Mouse (Mus musculus) forebrain, embryonic 14.5 days (tissue): ENCODE measurements around the gene Phkb. TPM values are rescaled to one million over a fixed set of nuclear protein-coding genes. Genes with fewer than 3 reads are reported as not detected.

ENCODE experiments used
- ATAC-seq: fragments of 200-750 bp; cut with Nextera tagmentation; 2 replicates; pipeline ENCODE4 v1.8.0; 2017; ENCODE audit warnings: mild to moderate bottlenecking, moderate library complexity
- DNase-seq: peaks from one replicate; pipeline ENCODE4 v3.0.0-alpha.2; 2015; ENCODE audit warnings: low spot score
- H3K27ac ChIP-seq: fragments of 300-500 bp; sonication (generic); 2 replicates; pipeline ENCODE4 v1.5.1; 2014; ENCODE audit warnings: low read depth, mild to moderate bottlenecking, control low read depth, low read length, moderate library complexity
- H3K27me3 ChIP-seq: fragments of 300-500 bp; sonication (generic); replicated peaks from 2 replicates; pipeline ENCODE4 v1.6.1; 2014; ENCODE audit warnings: low read length, control low read depth, mixed read lengths; ENCODE audit not compliant: control insufficient read depth, insufficient read depth
- H3K36me3 ChIP-seq: fragments of 300-500 bp; sonication (generic); 2 replicates; pipeline ENCODE4 v1.6.1; 2014; ENCODE audit warnings: low read length, control low read depth; ENCODE audit not compliant: control insufficient read depth, insufficient read depth
- H3K4me1 ChIP-seq: fragments of 300-500 bp; sonication (generic); 2 replicates; pipeline ENCODE4 v1.6.1; 2014; ENCODE audit warnings: antibody characterized with exemption, low read length, control low read depth; ENCODE audit not compliant: control insufficient read depth, insufficient read depth
- H3K4me2 ChIP-seq: fragments of 300-500 bp; sonication (generic); 2 replicates; pipeline ENCODE4 v1.6.1; 2014; ENCODE audit warnings: mild to moderate bottlenecking, control low read depth, low read length
- H3K4me3 ChIP-seq: fragments of 300-500 bp; sonication (generic); 2 replicates; pipeline ENCODE4 v1.5.1; 2014; ENCODE audit warnings: low read depth, low read length, control low read depth
- H3K9ac ChIP-seq: fragments of 300-500 bp; sonication (generic); 2 replicates; pipeline ENCODE4 v1.6.1; 2014; ENCODE audit warnings: mild to moderate bottlenecking, low read length, control low read depth, moderate library complexity
- H3K9me3 ChIP-seq: fragments of 300-500 bp; sonication (generic); replicated peaks from 2 replicates; pipeline ENCODE4 v1.6.1; 2016; ENCODE audit warnings: low read length, control low read depth, mixed read lengths; ENCODE audit not compliant: control insufficient read depth
- WGBS: fragments of 180-500 bp; shearing (Covaris S2); extraction: QIAGEN DNeasy Blood & Tissue Kit; methylation state at CpG from one replicate; pipeline ENCODE4 v1.1.7; 2014; 5-methylcytosine and 5-hydroxymethylcytosine counted together
- polyA plus RNA-seq: library from polyadenylated mRNA; unstranded; fragments of >200 nt; fragmentation: Nextera tagmentation; extraction: Ambion mirVana; gene quantifications from 2 replicates; pipeline ENCODE4 v1.2.1, GENCODE M21; 2014

The Phkb gene
- polyA plus RNA-seq, 1 experiment from 2014 or later, result 34.1 TPM

GRCm38 (mm10) chr8:85924991-85925390 lies 84.2 kb downstream of the Phkb start:
- H3K27me3 ChIP-seq, result no peaks in the 10 kb centered on the region
- DNase-seq (no peak), ATAC-seq (no peak)
- no peak overlapping the region for H3K9ac ChIP-seq
- no peaks in the 10 kb centered on the region for H3K9me3 ChIP-seq
- H3K4me2 ChIP-seq, result no peak overlapping the region
- no peak overlapping the region for H3K4me3 ChIP-seq
- H3K36me3 ChIP-seq, result no peaks in the 10 kb centered on the region
- no peak overlapping the region for H3K27ac ChIP-seq
- H3K4me1 ChIP-seq, result no peaks in the 10 kb centered on the region

DNA sequence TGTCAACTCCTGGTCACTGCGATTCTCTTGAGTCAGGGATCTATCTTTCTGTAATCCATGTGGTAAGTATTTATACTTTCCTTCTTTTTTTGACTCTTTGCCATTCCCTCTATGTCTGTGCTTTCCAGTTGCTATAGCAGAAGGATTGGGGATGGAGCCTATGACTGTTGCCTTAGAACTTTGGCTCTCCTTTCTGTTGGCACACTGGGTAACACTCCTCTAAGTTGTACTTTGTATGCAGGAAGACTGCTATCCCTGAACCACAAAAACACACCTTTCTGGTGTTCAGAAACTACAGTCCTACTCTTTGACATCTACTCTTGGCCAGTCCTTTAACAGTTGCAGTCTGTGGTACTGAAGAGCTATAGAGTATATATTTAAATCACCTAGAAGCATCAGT lies 84.8 kb downstream of the Phkb start:
- no peaks in the 10 kb centered on the region for H3K9me3 ChIP-seq
- ATAC-seq, result no peak
- H3K36me3 ChIP-seq, result no peaks in the 10 kb centered on the region
- H3K27ac ChIP-seq, result no peak overlapping the region
- no peaks in the 10 kb centered on the region for H3K27me3 ChIP-seq
- no peak overlapping the region for H3K4me2 ChIP-seq
- H3K4me3 ChIP-seq, result no peak overlapping the region
- no peak overlapping the region for H3K9ac ChIP-seq
- DNase-seq, result no peak
- WGBS, result 100% methylated on average over 1 of the region's 1 CpGs
- no peaks in the 10 kb centered on the region for H3K4me1 ChIP-seq

GRCm38 (mm10) chr8:85926107-85926506 lies 85.3 kb downstream of the Phkb start:
- DNase-seq, result no peak
- no peak overlapping the region for H3K27ac ChIP-seq
- H3K9me3 ChIP-seq, result no peaks in the 10 kb centered on the region
- H3K9ac ChIP-seq, result no peak overlapping the region
- H3K27me3 ChIP-seq, result no peaks in the 10 kb centered on the region
- H3K4me2 ChIP-seq, result no peak overlapping the region
- WGBS, result 91% methylated on average over 3 of the region's 3 CpGs
- no peak for ATAC-seq
- no peaks in the 10 kb centered on the region for H3K36me3 ChIP-seq
- H3K4me3 ChIP-seq, result no peak overlapping the region
- no peaks in the 10 kb centered on the region for H3K4me1 ChIP-seq

- ATAC-seq, result no peak
- no peak for DNase-seq
- Histone ChIP-seq H3K36me3 (no peaks in the 10 kb centered on the region), H3K9me3 (no peaks in the 10 kb centered on the region), H3K27me3 (no peaks in the 10 kb centered on the region), H3K4me3 (no peak overlapping the region), H3K4me2 (no peak overlapping the region), H3K27ac (no peak overlapping the region), H3K4me1 (no peaks in the 10 kb centered on the region), H3K9ac (no peak overlapping the region)
- 96% methylated on average over 5 of the region's 5 CpGs for WGBS
Observed at GRCm38 (mm10) chr8:85936148-85936547, 95.4 kb downstream of the Phkb start.

GRCm38 (mm10) chr8:85937343-85937742 lies 96.6 kb downstream of the Phkb start:
- DNase-seq, result no peak
- Histone ChIP-seq H3K4me3 (no peak overlapping the region), H3K27me3 (no peaks in the 10 kb centered on the region), H3K4me2 (no peak overlapping the region), H3K9ac (no peak overlapping the region), H3K36me3 (no peaks in the 10 kb centered on the region), H3K4me1 (no peaks in the 10 kb centered on the region), H3K9me3 (no peaks in the 10 kb centered on the region), H3K27ac (no peak overlapping the region)
- ATAC-seq, result no peak
- 85% methylated on average over 7 of the region's 7 CpGs for WGBS

- Histone ChIP-seq H3K27me3 (no peaks in the 10 kb centered on the region), H3K4me3 (no peak overlapping the region), H3K9ac (no peak overlapping the region), H3K9me3 (no peaks in the 10 kb centered on the region), H3K27ac (no peak overlapping the region), H3K4me2 (no peak overlapping the region), H3K36me3 (0 out of 2 replicates have a peak, but pooled peaks cover 3% of the 10 kb centered on the region), H3K4me1 (no peaks in the 10 kb centered on the region)
- 95% methylated on average over 5 of the region's 5 CpGs for WGBS
- ATAC-seq (no peak), DNase-seq (no peak)
Observed at GRCm38 (mm10) chr8:85944820-85945219, 104.1 kb downstream of the Phkb start.

- no peaks in the 10 kb centered on the region for H3K36me3 ChIP-seq
- ATAC-seq, result no peak
- no peak overlapping the region for H3K4me3 ChIP-seq
- 93% methylated on average over 2 of the region's 2 CpGs for WGBS
- H3K4me1 ChIP-seq, result no peaks in the 10 kb centered on the region
- no peaks in the 10 kb centered on the region for H3K27me3 ChIP-seq
- no peak overlapping the region for H3K4me2 ChIP-seq
- H3K27ac ChIP-seq, result no peak overlapping the region
- no peak for DNase-seq
- H3K9me3 ChIP-seq, result no peaks in the 10 kb centered on the region
- no peak overlapping the region for H3K9ac ChIP-seq
Observed at GRCm38 (mm10) chr8:85958391-85958790, 117.6 kb downstream of the Phkb start.

DNA sequence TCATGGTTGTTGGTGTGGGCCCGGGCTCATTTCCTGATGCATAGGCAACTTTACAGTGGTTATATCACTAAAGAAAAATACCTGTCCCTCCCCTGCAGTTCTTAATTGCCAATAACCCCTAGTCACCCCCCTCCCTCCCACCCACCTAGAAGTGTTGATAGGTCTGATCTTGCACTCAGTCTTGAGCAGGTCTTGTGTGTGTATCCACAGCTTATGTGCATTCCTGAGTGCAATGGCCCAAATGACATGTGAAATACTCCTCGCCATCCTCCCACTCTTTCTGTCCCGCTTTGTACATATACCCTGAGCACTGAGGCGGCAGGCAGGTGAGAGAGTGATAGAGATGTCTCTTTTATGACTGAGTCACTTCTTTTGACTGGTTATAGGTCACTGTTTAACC lies 119.1 kb downstream of the Phkb start:
- Histone ChIP-seq H3K27ac (no peak overlapping the region), H3K4me3 (no peak overlapping the region), H3K9me3 (no peaks in the 10 kb centered on the region), H3K36me3 (no peaks in the 10 kb centered on the region), H3K4me2 (no peak overlapping the region), H3K27me3 (no peaks in the 10 kb centered on the region), H3K9ac (no peak overlapping the region), H3K4me1 (no peaks in the 10 kb centered on the region)
- WGBS, result 96% methylated on average over 4 of the region's 4 CpGs
- no peak for ATAC-seq
- DNase-seq, result no peak

DNA sequence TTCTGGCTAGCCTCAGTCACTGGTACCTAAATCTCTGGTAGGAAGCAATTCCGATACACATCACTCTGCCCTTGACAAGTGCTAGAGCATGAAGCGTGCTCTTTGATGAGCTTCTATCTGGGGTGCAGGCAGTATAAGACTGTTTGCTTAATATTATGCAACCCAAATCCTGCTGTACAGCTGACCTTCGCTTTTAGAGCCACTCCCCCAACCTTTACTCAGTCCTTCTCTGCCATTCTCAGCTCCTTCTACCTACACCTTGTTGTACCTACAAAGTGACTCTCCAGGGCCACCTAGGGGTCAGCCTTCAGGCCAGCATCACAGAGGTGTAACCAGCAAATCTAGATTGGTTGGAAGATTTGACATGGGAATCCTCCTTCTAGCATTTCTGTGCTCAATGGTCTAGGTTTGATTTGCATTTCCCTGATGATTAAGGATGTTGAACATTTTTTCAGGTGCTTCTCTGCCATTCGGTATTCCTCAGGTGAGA lies 136.9 kb downstream of the Phkb start:
- Histone ChIP-seq H3K27me3 (no peaks in the 10 kb centered on the region), H3K36me3 (no peaks in the 10 kb centered on the region; the same call in 1 of the 2 replicates), H3K27ac (no peak overlapping the region), H3K4me1 (no peaks in the 10 kb centered on the region), H3K4me2 (no peak overlapping the region), H3K9me3 (no peaks in the 10 kb centered on the region), H3K4me3 (no peak overlapping the region), H3K9ac (no peak overlapping the region)
- WGBS, result 96% methylated on average over 4 of the region's 4 CpGs
- ATAC-seq (no peak), DNase-seq (no peak)
